ENCODE assay signal across 9 mouse cellular contexts in genomic region chr2:154593025-154593424, GRCm38 (mm10). TPM values are rescaled to one million over a fixed set of nuclear protein-coding genes. Genes with fewer than 3 reads are reported as not detected.
DNase-seq lines count a peak whose midpoint lies in the region; ATAC-seq and TF ChIP-seq lines count a peak whose summit lies in the region.
"Had no signal": no experiment of that assay in that cellular context is flagged by ENCODE, and none has a peak within 500 bp of the region (broad histone marks: within the 10 kb centered on the region; RNA-seq: fewer than 3 reads in every experiment).

No protein-coding gene starts in this region.

- no peak overlapping the region for H3K9ac ChIP-seq in forebrain, embryonic 14.5 days (ENCODE audit: low read length)
- no peak overlapping the region for H3K9ac ChIP-seq in forebrain, embryonic 11.5 days (ENCODE audit: low read length)
- H3K9ac ChIP-seq in stomach, postnatal 0 days (ENCODE audit: low read length) = no peak overlapping the region
- H3K9ac ChIP-seq: limb, embryonic 12.5 days had no signal

- peak; percentile 78 for TF ChIP-seq CTCF in stomach, postnatal 0 days (IDR thresholded peaks at IDR 0.05; ENCODE audit: low read depth)

- no peaks in the 10 kb centered on the region for H3K36me3 ChIP-seq in forebrain, embryonic 14.5 days (ENCODE audit: control insufficient read depth, insufficient read depth, low read length)
- no peaks in the 10 kb centered on the region for H3K36me3 ChIP-seq in forebrain, embryonic 11.5 days (ENCODE audit: control insufficient read depth, insufficient read depth, low read length)
- peaks cover 5% of the 10 kb centered on the region; the same call in 1 of the 2 replicates for H3K36me3 ChIP-seq in stomach, postnatal 0 days (ENCODE audit: control insufficient read depth, insufficient read depth, low read length)

- no peaks in the 10 kb centered on the region for H3K4me1 ChIP-seq in forebrain, embryonic 14.5 days (ENCODE audit: control insufficient read depth, insufficient read depth, low read length)
- H3K4me1 ChIP-seq in forebrain, embryonic 11.5 days (replicated peaks; ENCODE audit: control insufficient read depth, insufficient read depth, low read length) = no peaks in the 10 kb centered on the region
- H3K4me1 ChIP-seq in stomach, postnatal 0 days (replicated peaks; ENCODE audit: control insufficient read depth, insufficient read depth) = no peaks in the 10 kb centered on the region
- H3K4me1 ChIP-seq: limb, embryonic 12.5 days had no signal

- H3K4me3 ChIP-seq in forebrain, embryonic 14.5 days (ENCODE audit: low read depth, low read length) = no peak overlapping the region
- H3K4me3 ChIP-seq in forebrain, embryonic 11.5 days (ENCODE audit: low read depth, low read length) = no peak overlapping the region
- H3K4me3 ChIP-seq in stomach, postnatal 0 days (ENCODE audit: low read depth, low read length) = no peak overlapping the region
- H3K4me3 ChIP-seq: limb, embryonic 12.5 days had no signal

- intact Hi-C loops in gastrocnemius, postnatal 14 days (cut with DNase I; ENCODE audit: low total_unique reads) = no loop called here

- H3K27ac ChIP-seq in forebrain, embryonic 14.5 days (ENCODE audit: low read depth, low read length) = no peak overlapping the region
- no peak overlapping the region for H3K27ac ChIP-seq in forebrain, embryonic 11.5 days (ENCODE audit: low read depth, low read length)
- no peak overlapping the region for H3K27ac ChIP-seq in stomach, postnatal 0 days (replicated peaks)
- H3K27ac ChIP-seq: limb, embryonic 12.5 days had no signal

- DNase-seq in forebrain, embryonic 14.5 days (ENCODE audit: low spot score) = peak; percentile 46
- no peak for DNase-seq in forebrain, embryonic 11.5 days (ENCODE audit: low spot score)
- DNase-seq in urinary bladder, postnatal 25 days (ENCODE audit: low spot score) = peak; percentile 23
- no peak for DNase-seq in urinary bladder, postnatal 36 days (ENCODE audit: low spot score in 2 of 2)
- peak; percentile 57 for DNase-seq in liver
- DNase-seq in stomach, postnatal 0 days (ENCODE audit: low spot score) = peak; percentile 32
- no peak for DNase-seq in gastrocnemius, postnatal 14 days
- no peak for DNase-seq in ovary, postnatal 10 days (ENCODE audit: low spot score)

- H3K9me3 ChIP-seq in forebrain, embryonic 14.5 days (replicated peaks; ENCODE audit: control insufficient read depth, low read length) = peaks cover 3% of the 10 kb centered on the region; the same call in 1 of the 2 replicates
- no peaks in the 10 kb centered on the region for H3K9me3 ChIP-seq in forebrain, embryonic 11.5 days (ENCODE audit: control insufficient read depth, low read length)
- H3K9me3 ChIP-seq in stomach, postnatal 0 days (ENCODE audit: control insufficient read depth, low read length) = no peaks in the 10 kb centered on the region

- 70% methylated on average over 3 of the region's 3 CpGs for WGBS in forebrain, embryonic 14.5 days
- 64% methylated on average over 3 of the region's 3 CpGs for whole genome bisulfite sequencing in forebrain, embryonic 11.5 days
- WGBS in stomach, postnatal 0 days = 71% methylated on average over 3 of the region's 3 CpGs

- no peak for ATAC-seq in forebrain, embryonic 14.5 days
- no peak for ATAC-seq in forebrain, embryonic 11.5 days (replicated peaks; ENCODE audit: low FRiP score)
- no peak for ATAC-seq in stomach, postnatal 0 days (ENCODE audit: low FRiP score, low TSS enrichment)

- no peaks in the 10 kb centered on the region for H3K27me3 ChIP-seq in forebrain, embryonic 14.5 days (replicated peaks; ENCODE audit: control insufficient read depth, insufficient read depth, low read length)
- H3K27me3 ChIP-seq in forebrain, embryonic 11.5 days (ENCODE audit: control insufficient read depth, insufficient read depth, low read length) = no peaks in the 10 kb centered on the region
- no peaks in the 10 kb centered on the region for H3K27me3 ChIP-seq in stomach, postnatal 0 days (ENCODE audit: control insufficient read depth, insufficient read depth, low read length)
- H3K27me3 ChIP-seq: limb, embryonic 12.5 days had no signal

- no peak for TF ChIP-seq EP300 in stomach, postnatal 0 days (optimal IDR thresholded peaks at IDR 0.05)

- no peak overlapping the region for H3K4me2 ChIP-seq in forebrain, embryonic 14.5 days (ENCODE audit: low read length)
- H3K4me2 ChIP-seq in forebrain, embryonic 11.5 days (ENCODE audit: low read depth, low read length, severe bottlenecking) = no peak overlapping the region
- H3K4me2 ChIP-seq in stomach, postnatal 0 days (replicated peaks; ENCODE audit: low read depth) = no peak overlapping the region
- H3K4me2 ChIP-seq: limb, embryonic 12.5 days had no signal

RNA-seq across cellular contexts. Expression of gene Pxmp4, which starts 10.5 kb away (rescaled TPM):
- 14.8 and 15.2 TPM in 2 replicates for polyA plus RNA-seq in forebrain, embryonic 14.5 days (2014; fragmentation: Nextera tagmentation; extraction: Ambion mirVana)
- 10.0 and 10.6 TPM in 2 replicates for polyA plus RNA-seq in forebrain, embryonic 11.5 days (2014; fragmentation: Nextera tagmentation; extraction: Ambion mirVana)
- polyA plus RNA-seq in stomach, postnatal 0 days (2015; fragmentation: Nextera tagmentation; extraction: Ambion mirVana) = 49.7 and 52.8 TPM in 2 replicates
- 10 to 100 TPM; 14.1 to 14.9 TPM for total RNA-seq in gastrocnemius, postnatal 14 days (2021)

RNA-seq across cellular contexts. Expression of gene Zfp341, which starts 20.1 kb away (rescaled TPM):
- polyA plus RNA-seq in forebrain, embryonic 14.5 days (2014; fragmentation: Nextera tagmentation; extraction: Ambion mirVana) = 2.2 and 2.4 TPM in 2 replicates
- 1.5 and 2.1 TPM in 2 replicates for polyA plus RNA-seq in forebrain, embryonic 11.5 days (2014; fragmentation: Nextera tagmentation; extraction: Ambion mirVana)
- polyA plus RNA-seq in stomach, postnatal 0 days (2015; fragmentation: Nextera tagmentation; extraction: Ambion mirVana) = 0.27 and 0.45 TPM in 2 replicates
- 1 to 10 TPM; 1.8 to 1.9 TPM for total RNA-seq in gastrocnemius, postnatal 14 days (2021)

RNA-seq across cellular contexts. Expression of gene 4930519P11Rik, which starts 20.2 kb away (rescaled TPM):
- polyA plus RNA-seq in forebrain, embryonic 14.5 days (2014; fragmentation: Nextera tagmentation; extraction: Ambion mirVana) = 0.65 TPM in 1 of 2 replicates, not detected in the other
- polyA plus RNA-seq in forebrain, embryonic 11.5 days (2014; fragmentation: Nextera tagmentation; extraction: Ambion mirVana) = 1.0 TPM in 1 of 2 replicates, not detected in the other
- polyA plus RNA-seq in stomach, postnatal 0 days (2015; fragmentation: Nextera tagmentation; extraction: Ambion mirVana) = 0.22 and 0.28 TPM in 2 replicates
- under 1 TPM in 1 of 2 experiments, not detected in 1; 0.69 TPM for total RNA-seq in gastrocnemius, postnatal 14 days (2021)
- polyA plus RNA-seq: limb, embryonic 12.5 days had no signal

RNA-seq across cellular contexts. Expression of gene E2f1, which starts 23.3 kb away (rescaled TPM):
- 3.5 and 5.0 TPM in 2 replicates for polyA plus RNA-seq in forebrain, embryonic 14.5 days (2014; fragmentation: Nextera tagmentation; extraction: Ambion mirVana)
- polyA plus RNA-seq in forebrain, embryonic 11.5 days (2014; fragmentation: Nextera tagmentation; extraction: Ambion mirVana) = 17.6 and 18.6 TPM in 2 replicates
- polyA plus RNA-seq in stomach, postnatal 0 days (2015; fragmentation: Nextera tagmentation; extraction: Ambion mirVana) = 5.7 and 6.1 TPM in 2 replicates
- 1 to 10 TPM; 2.5 to 3.1 TPM for total RNA-seq in gastrocnemius, postnatal 14 days (2021)

RNA-seq across cellular contexts. Expression of gene Necab3, which starts 34.3 kb away (rescaled TPM):
- polyA plus RNA-seq in forebrain, embryonic 14.5 days (2014; fragmentation: Nextera tagmentation; extraction: Ambion mirVana) = 19.8 and 23.6 TPM in 2 replicates
- 5.5 and 7.6 TPM in 2 replicates for polyA plus RNA-seq in forebrain, embryonic 11.5 days (2014; fragmentation: Nextera tagmentation; extraction: Ambion mirVana)
- 0.50 and 0.70 TPM in 2 replicates for polyA plus RNA-seq in stomach, postnatal 0 days (2015; fragmentation: Nextera tagmentation; extraction: Ambion mirVana)
- total RNA-seq in gastrocnemius, postnatal 14 days (2021) = 1 to 10 TPM; 1.1 to 1.2 TPM

Comparison
In these comparisons a context has a peak if more than half of its experiments do, and no peak if none do; other contexts are left out.
1. DNase-seq: peak in forebrain, embryonic 14.5 days (single experiment), urinary bladder, postnatal 25 days (single experiment), liver (single experiment) and stomach, postnatal 0 days (single experiment); none in forebrain, embryonic 11.5 days (single experiment), urinary bladder, postnatal 36 days (0 of 2), gastrocnemius, postnatal 14 days (single experiment) and ovary, postnatal 10 days (single experiment).